Mouse (Mus musculus): ENCODE data around the gene Cep250.
"Not testable (repeated sequence)": the region's sequence is repeated elsewhere in the genome, so short reads cannot be mapped to it uniquely, and the experiment has no call there.

Cep250 gene

DNA sequence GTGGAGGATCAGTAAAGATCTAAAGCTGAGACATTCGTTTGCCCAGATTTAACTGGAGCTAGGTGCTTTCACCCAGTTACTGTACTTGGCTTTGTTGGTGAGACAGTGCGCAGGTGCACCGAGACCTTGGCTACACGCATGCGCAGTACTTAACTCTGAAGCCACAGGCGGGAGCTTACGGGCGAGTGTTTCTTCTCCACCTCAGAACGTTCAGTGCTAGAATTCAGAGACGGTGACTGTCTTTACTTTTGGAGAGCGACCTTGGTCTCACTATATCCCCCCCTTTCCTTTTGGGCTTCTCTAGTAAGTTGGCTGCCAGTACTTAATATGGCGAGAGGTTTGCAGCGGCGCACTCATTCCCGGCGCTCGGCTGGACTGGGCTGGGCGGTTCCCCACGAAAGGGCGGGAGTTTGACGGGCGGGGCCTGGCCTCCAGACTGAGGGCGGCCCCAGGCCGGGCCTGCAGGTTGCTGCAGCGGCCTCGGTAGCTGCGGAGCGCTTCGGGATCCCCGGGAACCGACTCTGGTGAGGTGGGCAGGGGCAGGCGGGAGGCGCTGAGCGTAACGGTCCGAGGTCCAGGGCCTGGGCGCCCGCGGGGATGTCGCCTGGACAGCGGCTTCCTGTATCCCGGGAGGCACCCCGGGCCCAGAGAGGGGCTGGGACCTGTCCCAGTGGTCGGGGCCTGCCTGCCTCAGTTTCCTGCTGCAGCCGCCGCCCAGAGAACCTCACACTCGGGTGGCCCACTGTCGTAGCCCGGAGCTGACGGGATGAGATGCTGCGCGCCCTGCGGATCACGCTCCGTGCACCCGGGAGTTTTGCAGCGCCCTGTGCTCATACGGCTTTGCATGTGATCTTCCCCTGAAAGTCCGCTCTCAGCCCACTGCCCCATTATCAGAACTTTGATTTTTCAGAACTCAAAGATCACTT is at the start of gene Cep250:
Cep250 (plus strand) TSS at position 325 of the 926 bp plus-strand sequence.
- DNase-seq = peak; percentile 91

DNA sequence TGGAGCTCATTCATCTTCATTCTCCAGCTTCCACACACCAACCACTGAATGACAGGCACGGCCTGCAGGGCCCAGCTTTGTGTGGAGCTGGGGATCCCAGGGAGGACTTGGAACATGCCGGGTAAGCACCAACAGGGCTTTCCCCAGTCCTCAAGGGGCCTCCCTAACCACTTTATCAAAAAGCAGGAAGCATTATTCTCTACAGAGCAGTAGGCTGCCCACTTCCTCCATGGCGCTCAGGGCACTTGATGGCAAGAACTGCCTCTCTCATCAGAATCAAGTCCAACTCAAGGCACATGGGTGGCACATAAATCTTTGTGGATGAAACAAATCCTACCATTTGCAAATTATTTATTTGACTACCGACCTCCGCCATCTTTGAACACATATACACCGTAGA is 41.6 kb upstream of the Cep250 start:
- DNase-seq = no peak

GRCm38 (mm10) chr2:155923143-155923542 is 33.1 kb upstream of the Cep250 start:
- DNase-seq = no peak

DNA sequence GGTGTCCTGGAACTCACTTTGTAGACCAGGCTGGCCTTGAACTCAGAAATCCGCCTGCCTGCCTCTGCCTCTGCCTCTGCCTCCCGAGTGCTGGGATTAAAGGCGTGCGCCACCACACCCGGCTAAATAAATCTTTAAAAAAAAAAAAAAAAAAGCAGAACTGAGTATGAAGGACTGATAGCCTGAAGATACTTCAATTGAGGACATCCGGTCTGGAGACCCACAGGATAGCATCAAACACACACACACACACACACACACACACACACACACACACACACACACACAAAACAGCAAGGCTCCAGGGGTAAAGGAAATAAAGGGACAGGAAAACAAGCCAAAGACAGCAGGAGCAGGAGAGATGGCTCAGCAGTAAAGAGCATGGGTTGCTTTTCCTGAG is 31.0 kb upstream of the Cep250 start:
- DNase-seq = not testable (repeated sequence)

DNA sequence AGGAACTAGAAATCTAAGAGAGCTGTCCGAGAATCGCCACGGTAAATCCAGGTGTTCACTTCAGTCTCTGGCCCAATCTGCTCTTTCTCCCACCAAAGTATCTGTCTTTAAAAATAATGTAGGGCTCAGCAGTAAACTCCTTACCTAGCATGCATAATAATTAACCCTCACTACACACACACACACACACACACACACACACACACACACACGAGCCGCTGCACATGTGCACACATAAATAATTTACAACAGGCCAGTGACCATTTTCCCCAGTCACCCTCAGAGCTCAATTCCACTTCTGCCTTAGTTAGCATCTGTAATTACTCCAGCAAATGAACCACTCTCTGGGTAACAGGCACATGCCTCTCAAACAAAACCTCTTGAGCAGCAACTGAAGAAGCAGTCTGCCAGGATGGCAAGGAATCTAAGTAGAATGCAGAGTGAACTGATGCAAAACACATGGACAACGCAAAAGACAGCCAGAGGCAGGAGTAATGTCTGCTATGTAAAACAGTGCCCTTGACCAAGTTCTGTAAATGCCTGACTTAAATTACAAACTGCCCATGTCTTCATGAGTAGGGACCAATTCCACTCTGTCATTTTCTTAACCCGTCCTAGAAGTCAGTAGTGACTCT is 27.4 kb upstream of the Cep250 start:
- no peak for DNase-seq

GRCm38 (mm10) chr2:155929531-155930442 is 26.5 kb upstream of the Cep250 start, which contains the start of gene Uqcc1:
TSS of gene Uqcc1 (minus strand) at chr2:155930310.
- DNase-seq = peak; percentile 88

- no peak for DNase-seq
Measured at GRCm38 (mm10) chr2:155939897-155940529, 16.2 kb upstream of the Cep250 start.

DNA sequence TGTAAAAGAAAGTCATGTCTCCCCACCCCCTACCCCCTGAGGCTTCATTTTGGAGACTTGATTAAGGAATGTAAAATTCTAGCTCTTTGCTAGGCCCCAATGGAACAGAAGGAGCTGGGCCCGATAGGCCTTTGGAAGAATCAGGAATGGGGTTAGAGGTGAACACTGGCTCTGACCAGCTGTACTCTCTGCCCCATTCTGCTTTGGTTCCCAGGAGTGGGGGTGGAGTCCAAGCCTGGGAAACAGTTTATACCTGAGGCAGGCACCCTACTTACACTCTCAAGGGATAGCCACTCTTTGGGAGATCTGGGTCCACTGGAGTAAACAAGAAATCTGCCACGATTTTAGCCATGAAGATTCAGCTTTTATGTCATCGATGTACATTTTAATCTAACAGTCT is 15.6 kb upstream of the Cep250 start, which contains the start of gene Gm15557:
Gm15557 (plus strand) TSS at position 48 of the 400 bp plus-strand sequence.
- no peak for DNase-seq

GRCm38 (mm10) chr2:155941697-155942442 is 14.4 kb upstream of the Cep250 start:
- no peak for DNase-seq

- DNase-seq = no peak
Measured at GRCm38 (mm10) chr2:155943463-155943862, 12.8 kb upstream of the Cep250 start.

DNA sequence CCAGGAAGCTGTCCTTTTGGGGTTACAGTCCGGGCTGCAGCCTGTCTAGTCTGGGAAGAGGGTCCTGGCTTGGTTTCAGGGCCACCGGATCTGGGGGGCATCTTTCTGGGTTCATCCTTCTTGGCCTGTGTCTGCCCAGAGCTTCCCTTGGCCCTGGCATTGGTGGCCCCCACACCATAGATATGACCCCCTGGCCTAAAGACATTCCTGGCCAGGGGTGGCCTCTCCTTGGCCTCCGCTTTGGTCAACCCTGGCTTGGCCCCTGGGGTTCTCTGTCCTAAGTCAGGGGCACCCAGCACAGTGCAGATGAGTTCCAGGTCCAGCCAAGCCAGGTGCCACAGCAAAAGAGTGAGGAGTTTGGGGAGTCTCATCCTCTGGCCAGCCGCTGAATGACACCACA is 11.6 kb upstream of the Cep250 start:
- DNase-seq = no peak

DNA sequence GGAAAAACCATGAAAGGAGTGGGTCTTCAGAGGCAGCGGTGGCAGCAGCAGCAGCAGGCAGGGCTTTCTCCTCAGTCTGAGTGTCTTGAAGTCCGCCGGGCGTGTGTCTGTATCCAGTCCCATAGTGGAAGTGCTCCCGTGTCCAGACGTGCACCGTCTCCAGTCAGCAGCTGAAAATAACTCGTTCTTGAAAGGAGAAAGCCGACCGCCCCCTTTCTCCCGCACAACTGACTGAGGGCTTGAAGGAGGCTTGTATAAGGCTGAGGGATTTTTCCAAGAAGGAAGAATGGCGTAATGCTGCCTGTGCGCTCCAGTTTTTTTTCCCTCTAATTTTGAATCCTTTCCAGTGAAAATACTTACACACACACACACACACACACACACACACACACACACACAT is 11.1 kb upstream of the Cep250 start, which contains the start of gene Gdf5:
Gdf5 (minus strand) TSS at position 244 of the 400 bp plus-strand sequence.
- no peak for DNase-seq

- DNase-seq = no peak
Measured at GRCm38 (mm10) chr2:155945580-155945979, 10.7 kb upstream of the Cep250 start.

GRCm38 (mm10) chr2:155946069-155946468 is 10.2 kb upstream of the Cep250 start:
- DNase-seq = peak; percentile 41

DNA sequence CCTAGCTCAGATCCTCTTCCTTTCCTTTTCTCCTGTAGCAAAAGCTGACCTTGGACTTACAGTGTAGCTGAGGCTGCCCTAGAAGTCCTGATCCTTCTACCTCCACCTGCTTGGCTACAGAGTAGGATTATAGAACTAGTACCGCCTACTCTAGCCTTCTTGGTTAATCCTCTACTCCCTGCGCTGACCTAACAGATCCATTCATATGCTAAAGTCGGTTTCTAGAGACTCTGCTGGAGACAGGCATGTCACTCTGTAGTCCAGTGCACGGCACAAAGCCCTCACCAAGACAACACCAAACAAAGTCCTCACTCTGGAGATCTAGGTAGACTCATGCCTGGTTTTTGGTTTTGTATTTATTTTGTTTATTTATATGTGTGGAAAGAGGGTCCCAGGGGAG is 9.8 kb upstream of the Cep250 start:
- no peak for DNase-seq

GRCm38 (mm10) chr2:155947390-155948002 is 8.8 kb upstream of the Cep250 start:
- no peak for DNase-seq

- DNase-seq = no peak
Measured at GRCm38 (mm10) chr2:155949362-155949761, 6.9 kb upstream of the Cep250 start.

DNA sequence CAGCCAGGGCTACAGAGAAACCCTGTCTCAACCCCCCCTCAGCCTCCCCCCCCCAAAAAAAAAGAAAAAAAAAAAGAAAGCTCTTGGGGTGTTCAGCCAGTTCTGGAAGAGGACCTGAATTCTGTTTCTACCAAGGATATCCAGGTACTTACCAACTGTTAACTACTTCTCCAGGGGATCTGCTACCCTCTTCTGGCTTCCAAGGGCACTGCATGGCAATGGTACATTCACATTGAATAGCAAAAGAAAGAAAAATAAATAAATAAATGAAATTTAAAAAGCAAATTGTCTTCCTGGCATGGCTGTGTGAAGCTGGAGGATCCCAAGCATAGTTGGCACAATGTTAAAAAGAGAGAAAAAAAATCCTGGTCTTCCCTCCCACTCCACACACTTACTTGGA is 4.3 kb upstream of the Cep250 start:
- DNase-seq = peak; percentile 59

GRCm38 (mm10) chr2:155959981-155960380 is 3.7 kb downstream of the Cep250 start:
- no peak for DNase-seq

DNA sequence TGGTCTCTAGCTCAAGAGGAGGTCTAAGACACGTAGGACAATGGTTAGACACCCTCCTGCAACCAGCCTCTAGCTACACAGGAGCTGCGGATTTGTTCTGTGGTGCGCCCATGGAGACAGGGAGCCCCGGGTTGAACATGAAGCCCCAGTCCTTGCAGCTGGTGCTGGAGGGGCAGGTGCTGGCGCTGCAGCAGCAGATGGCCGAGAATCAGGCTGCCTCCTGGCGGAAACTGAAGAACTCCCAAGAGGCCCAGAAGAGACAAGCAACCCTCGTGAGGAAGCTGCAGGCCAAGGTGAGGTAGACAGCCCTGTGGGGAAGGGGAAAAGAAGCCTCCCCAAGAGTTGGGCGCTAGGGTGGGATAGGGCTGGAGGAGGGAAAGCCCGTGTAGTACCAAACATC is 5.6 kb downstream of the Cep250 start:
- DNase-seq = no peak

DNA sequence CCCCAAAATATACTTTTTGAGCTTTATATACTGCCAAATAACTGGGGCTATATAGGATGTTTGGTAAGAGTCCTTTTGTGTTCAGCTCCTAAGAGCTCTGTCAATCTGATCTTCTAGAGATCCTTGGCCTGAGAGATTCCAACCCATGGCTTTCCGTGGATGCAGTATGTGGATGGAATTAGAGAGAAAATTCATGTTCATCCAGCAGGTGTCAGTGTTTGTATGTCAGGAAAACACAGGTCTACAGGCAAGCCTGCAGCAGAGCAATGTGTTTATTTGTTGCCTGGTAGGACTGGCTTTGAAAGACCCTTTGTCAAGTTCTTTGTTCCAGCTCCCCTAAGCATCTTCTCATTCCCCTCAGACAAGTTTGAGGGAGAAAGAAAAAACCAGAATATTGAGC is 6.7 kb downstream of the Cep250 start:
- no peak for DNase-seq

Data from cerebellum, adult 11 months (tissue).